Mouse (Mus musculus) heart, embryonic 11.5 days (tissue): ENCODE measurements at regions not wholly inside any gene's neighbourhood (a gene's known extent, or its start where the extent isn't known, plus 50 kb on each side); places are given as distances from the start of the nearest gene placed in this dataset.
"Not testable (repeated sequence)": the region's sequence is repeated elsewhere in the genome, so short reads cannot be mapped to it uniquely, and the experiment has no call there.

ENCODE experiments used
- ATAC-seq: fragments of 200-750 bp; cut with Nextera tagmentation; replicated peaks from 2 replicates; pipeline ENCODE4 v1.8.0; 2017; ENCODE audit warnings: moderate library complexity; ENCODE audit not compliant: insufficient number of reproducible peaks, low FRiP score, low TSS enrichment
- H3K27ac ChIP-seq: fragments of 300-500 bp; sonication (generic); 2 replicates; pipeline ENCODE4 v1.5.1; 2014; ENCODE audit warnings: mild to moderate bottlenecking, low read depth, low read length
- H3K27me3 ChIP-seq: fragments of 300-500 bp; sonication (generic); 2 replicates; pipeline ENCODE4 v1.6.1; 2014; ENCODE audit warnings: mild to moderate bottlenecking, low read length, mixed read lengths; ENCODE audit not compliant: control insufficient read depth, insufficient read depth
- H3K36me3 ChIP-seq: fragments of 300-500 bp; sonication (generic); 2 replicates; pipeline ENCODE4 v1.6.1; 2014; ENCODE audit warnings: mild to moderate bottlenecking, low read length, moderate library complexity, mixed read lengths; ENCODE audit not compliant: control insufficient read depth, insufficient read depth
- H3K4me1 ChIP-seq: fragments of 300-500 bp; sonication (generic); 2 replicates; pipeline ENCODE4 v1.6.1; 2014; ENCODE audit warnings: low read length; ENCODE audit not compliant: control insufficient read depth, insufficient read depth
- H3K4me2 ChIP-seq: fragments of 300-500 bp; sonication (generic); 2 replicates; pipeline ENCODE4 v1.6.1; 2014; ENCODE audit warnings: mild to moderate bottlenecking, moderate library complexity
- H3K4me3 ChIP-seq: fragments of 300-500 bp; sonication (generic); 2 replicates; pipeline ENCODE4 v1.5.1; 2014; ENCODE audit warnings: low read depth, low read length
- H3K9ac ChIP-seq: fragments of 300-500 bp; sonication (generic); 2 replicates; pipeline ENCODE4 v1.6.1; 2014; ENCODE audit warnings: mild to moderate bottlenecking, low read depth, low read length, moderate library complexity
- H3K9me3 ChIP-seq: fragments of 300-500 bp; sonication (generic); replicated peaks from 2 replicates; pipeline ENCODE4 v1.6.1; 2016; ENCODE audit warnings: low read length; ENCODE audit not compliant: control insufficient read depth
- WGBS: fragments of 180-500 bp; shearing (Covaris S2); extraction: QIAGEN DNeasy Blood & Tissue Kit; methylation state at CpG from one replicate; pipeline ENCODE4 v1.1.7; 2014; ENCODE audit not compliant: insufficient replicate concordance; 5-methylcytosine and 5-hydroxymethylcytosine counted together

DNA sequence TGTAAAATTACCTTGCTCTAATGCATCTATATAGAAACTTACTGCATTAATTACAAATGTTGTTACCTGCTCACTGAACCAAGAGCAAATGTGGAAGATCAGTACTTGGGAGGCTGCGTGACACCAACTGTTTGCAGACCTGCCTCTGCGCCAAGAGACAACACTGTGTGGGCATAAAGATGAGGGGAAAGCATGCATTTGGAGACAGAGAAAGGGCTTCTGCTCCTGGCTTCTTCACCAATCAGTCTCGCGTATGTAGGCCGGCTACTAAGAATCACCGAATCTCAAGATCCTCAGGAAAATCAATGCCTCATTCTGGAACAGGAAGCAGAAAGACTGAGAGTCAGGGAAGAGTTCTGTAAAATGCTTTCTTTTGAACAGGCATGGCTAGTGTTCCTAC lies 89.6 kb upstream of the Galnt18 start:
- H3K36me3 ChIP-seq: no peaks in the 10 kb centered on the region
- no peaks in the 10 kb centered on the region for H3K4me1 ChIP-seq
- no peak overlapping the region for H3K4me2 ChIP-seq
- WGBS: 90% methylated on average over 6 of the region's 6 CpGs
- H3K9ac ChIP-seq: no peak overlapping the region
- no peak overlapping the region for H3K4me3 ChIP-seq
- H3K9me3 ChIP-seq: no peaks in the 10 kb centered on the region
- ATAC-seq: no peak
- no peaks in the 10 kb centered on the region for H3K27me3 ChIP-seq
- H3K27ac ChIP-seq: no peak overlapping the region

DNA sequence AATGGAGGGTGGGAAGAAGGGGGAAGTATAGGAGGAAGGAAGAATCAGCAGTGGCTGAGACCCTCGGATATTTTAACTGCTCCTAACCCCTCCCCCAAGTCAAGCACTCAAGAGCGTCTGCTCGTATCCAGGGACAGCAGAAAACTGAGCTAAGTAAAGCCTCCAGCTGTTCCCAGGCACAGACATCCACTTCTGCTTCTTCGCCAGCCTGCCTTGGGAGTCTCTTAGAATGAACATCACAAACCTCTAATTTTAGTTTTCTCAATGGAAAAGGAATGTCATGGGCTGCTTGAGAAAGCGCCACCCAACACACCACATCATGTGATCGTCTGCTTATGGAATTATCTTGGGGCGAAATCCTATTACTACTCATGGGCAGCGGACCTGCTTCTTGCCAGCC lies 83.3 kb upstream of the Galnt18 start:
- 47% methylated on average over 8 of the region's 8 CpGs for WGBS
- Histone ChIP-seq H3K9ac (no peak overlapping the region), H3K27me3 (no peaks in the 10 kb centered on the region), H3K4me2 (no peak overlapping the region), H3K36me3 (no peaks in the 10 kb centered on the region), H3K9me3 (no peaks in the 10 kb centered on the region), H3K4me3 (no peak overlapping the region), H3K27ac (no peak overlapping the region), H3K4me1 (0 out of 2 replicates have a peak, but pooled peaks cover 2% of the 10 kb centered on the region)
- ATAC-seq: no peak

DNA sequence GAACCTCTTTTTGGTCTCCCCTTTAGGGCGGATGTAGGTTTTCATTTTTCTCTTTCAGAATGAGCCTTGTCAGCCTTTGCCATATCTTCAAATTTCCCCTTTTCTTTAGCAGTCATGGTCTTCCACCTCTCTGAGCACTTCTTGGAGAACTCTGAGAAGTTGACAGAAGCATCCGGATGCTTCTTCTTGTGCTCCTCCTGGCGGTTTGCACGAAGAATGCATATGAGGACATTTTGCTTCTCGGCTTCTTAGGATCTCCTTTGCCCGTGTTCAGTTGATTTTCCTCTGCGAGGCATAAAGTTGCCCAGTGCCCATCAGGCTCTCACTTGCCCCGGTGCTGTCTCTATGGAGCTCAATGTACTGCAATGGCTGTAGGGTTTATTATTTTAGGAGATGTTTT lies 78.5 kb upstream of the Galnt18 start:
- not testable (repeated sequence) for H3K36me3 ChIP-seq, H3K9me3 ChIP-seq, H3K27me3 ChIP-seq, H3K4me2 ChIP-seq, H3K9ac ChIP-seq, H3K4me1 ChIP-seq, H3K4me3 ChIP-seq, ATAC-seq, H3K27ac ChIP-seq
- 76% methylated on average over 8 of the region's 8 CpGs for WGBS

DNA sequence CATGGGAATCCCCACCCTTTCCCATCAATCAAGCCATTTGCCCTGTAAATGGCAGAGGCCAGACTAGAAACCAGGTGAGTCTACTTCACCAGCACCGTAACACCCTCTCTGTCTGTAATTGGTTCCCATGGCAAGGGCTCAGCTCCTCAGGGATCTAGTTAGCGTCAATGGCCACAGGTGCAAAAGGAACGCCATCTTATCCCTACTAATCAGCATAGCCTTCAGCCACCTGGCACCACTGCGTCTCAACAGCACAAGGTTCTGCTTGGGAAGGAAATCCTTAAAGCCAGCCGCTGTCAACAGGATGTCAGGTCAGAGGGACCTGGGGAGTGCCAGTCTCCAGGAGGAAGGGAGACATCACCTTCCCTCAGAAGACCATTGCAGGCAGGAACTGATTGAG lies 77.2 kb upstream of the Galnt18 start:
- Histone ChIP-seq H3K4me1 (no peaks in the 10 kb centered on the region), H3K9ac (no peak overlapping the region), H3K4me3 (no peak overlapping the region), H3K27ac (no peak overlapping the region), H3K4me2 (no peak overlapping the region), H3K9me3 (no peaks in the 10 kb centered on the region), H3K36me3 (no peaks in the 10 kb centered on the region), H3K27me3 (no peaks in the 10 kb centered on the region)
- ATAC-seq: no peak
- WGBS: 54% methylated on average over 5 of the region's 5 CpGs

DNA sequence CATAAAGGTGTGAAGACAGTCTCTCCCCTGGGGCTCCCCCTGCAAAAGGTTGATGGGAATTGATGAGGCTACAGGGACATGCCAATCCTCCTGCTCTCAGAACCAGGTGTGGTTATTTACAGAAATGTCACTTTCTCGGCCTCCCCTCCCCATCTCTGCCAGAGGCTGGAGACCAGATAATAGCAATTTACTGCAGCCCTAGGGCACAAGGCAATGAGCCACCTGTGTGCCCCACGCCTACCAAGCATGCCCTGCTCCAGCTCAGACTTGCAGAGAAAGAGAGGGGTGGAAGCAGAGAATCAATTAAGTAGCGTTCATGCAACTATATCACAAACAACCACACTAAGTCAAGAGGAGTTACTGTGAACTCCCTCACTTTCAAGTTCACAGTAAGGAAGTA lies 75.5 kb upstream of the Galnt18 start:
- Histone ChIP-seq H3K27ac (no peak overlapping the region), H3K9ac (no peak overlapping the region), H3K36me3 (no peaks in the 10 kb centered on the region), H3K4me3 (no peak overlapping the region), H3K4me2 (no peak overlapping the region), H3K27me3 (no peaks in the 10 kb centered on the region), H3K9me3 (no peaks in the 10 kb centered on the region), H3K4me1 (no peaks in the 10 kb centered on the region)
- no peak for ATAC-seq
- 74% methylated on average over 3 of the region's 3 CpGs for WGBS

DNA sequence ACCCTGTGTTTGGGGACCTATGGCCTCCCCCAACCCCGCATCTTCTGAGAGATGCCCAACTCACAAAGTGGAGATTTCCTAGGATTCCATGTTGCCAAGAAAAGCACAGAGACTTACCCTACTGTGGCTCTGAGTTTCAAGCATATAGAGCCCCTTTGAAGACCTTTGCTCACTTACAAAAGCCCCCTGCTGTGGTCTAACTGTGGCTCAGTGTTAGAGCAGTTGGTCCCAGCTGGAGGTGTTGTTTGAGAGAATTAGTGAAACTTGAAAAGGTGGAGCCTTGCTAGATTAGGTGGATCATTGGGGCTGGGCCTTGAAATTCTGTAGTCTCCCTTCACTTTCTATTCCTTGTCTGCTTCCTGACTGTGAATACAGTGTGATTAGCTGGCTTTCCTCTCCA lies 66.6 kb upstream of the Galnt18 start:
- Histone ChIP-seq H3K27me3 (no peaks in the 10 kb centered on the region), H3K27ac (no peak overlapping the region), H3K36me3 (no peaks in the 10 kb centered on the region), H3K9me3 (no peaks in the 10 kb centered on the region), H3K4me2 (no peak overlapping the region), H3K4me1 (no peaks in the 10 kb centered on the region), H3K4me3 (no peak overlapping the region), H3K9ac (no peak overlapping the region)
- WGBS: 38% methylated on average over 1 of the region's 1 CpGs
- ATAC-seq: no peak

DNA sequence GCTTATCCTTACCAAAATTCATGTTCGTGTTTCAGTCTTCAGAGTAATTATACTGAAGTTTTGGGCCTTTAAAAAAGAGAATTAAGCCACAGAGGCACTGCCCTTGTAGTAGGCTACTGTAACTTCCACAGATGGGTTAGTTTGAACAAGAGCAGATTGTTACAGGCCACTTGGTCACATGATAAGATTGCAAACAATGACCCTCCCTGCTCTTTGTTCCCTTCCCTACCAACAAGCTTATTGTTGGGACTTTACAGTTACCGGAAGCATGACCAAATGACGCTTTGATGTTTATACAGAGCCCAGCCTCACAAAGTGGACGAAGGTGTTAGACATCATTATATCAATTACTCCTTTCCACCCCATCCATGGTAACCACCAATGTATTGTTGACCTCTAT lies 63.9 kb upstream of the Galnt18 start:
- WGBS: 73% methylated on average over 4 of the region's 4 CpGs
- no peak for ATAC-seq

DNA sequence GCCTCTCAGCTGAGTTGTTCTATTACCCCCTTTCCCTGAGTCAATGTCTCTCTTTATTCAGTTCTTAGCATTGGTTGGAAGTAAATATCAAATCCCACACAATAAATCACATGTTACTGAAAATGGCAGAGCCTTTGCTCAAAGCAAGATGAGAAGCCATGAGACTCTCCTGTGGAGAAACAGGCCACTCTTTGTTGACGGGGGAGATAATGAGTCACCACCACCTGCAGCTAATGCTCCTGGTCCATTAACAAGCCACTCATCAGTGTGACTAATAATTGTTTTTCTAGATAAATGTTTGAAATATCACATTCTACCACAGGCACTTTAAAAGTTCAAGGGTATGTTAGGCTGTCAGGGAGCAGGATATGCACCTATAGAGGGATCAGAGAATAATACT lies 61.0 kb upstream of the Galnt18 start:
- Histone ChIP-seq H3K4me2 (no peak overlapping the region), H3K4me3 (no peak overlapping the region), H3K27ac (no peak overlapping the region), H3K9me3 (no peaks in the 10 kb centered on the region), H3K27me3 (no peaks in the 10 kb centered on the region), H3K9ac (no peak overlapping the region), H3K36me3 (no peaks in the 10 kb centered on the region), H3K4me1 (no peaks in the 10 kb centered on the region)
- ATAC-seq: no peak
- 70% methylated on average over 1 of the region's 1 CpGs for WGBS

More for the DNA sequence above, 63.9 kb upstream of the Galnt18 start:
- Histone ChIP-seq H3K4me3 (no peak overlapping the region), H3K9me3 (no peaks in the 10 kb centered on the region), H3K27me3 (no peaks in the 10 kb centered on the region), H3K9ac (no peak overlapping the region), H3K4me2 (no peak overlapping the region), H3K27ac (no peak overlapping the region), H3K4me1 (no peaks in the 10 kb centered on the region), H3K36me3 (no peaks in the 10 kb centered on the region)

DNA sequence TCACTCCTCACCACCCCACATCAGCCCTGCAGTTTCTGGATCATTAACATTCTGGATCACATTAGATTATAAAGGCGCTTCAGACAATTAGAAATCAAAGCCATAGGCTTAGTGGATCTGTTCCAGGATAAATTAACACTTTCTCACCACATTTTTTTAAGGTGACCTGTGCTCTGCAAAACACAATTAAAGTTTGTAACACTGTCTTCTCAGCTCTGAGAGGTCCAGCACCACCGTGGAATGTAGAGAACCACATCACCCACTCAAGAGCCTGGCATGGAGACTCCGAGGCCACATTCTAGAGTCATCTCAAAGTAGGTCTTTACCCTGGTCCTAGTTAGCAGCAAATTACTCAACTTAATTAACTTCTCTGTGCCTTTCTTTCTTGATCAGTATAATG lies 58.4 kb upstream of the Galnt18 start:
- H3K27ac ChIP-seq: no peak overlapping the region
- H3K9me3 ChIP-seq: no peaks in the 10 kb centered on the region
- H3K4me3 ChIP-seq: no peak overlapping the region
- no peaks in the 10 kb centered on the region for H3K36me3 ChIP-seq
- no peaks in the 10 kb centered on the region for H3K27me3 ChIP-seq
- no peak overlapping the region for H3K4me2 ChIP-seq
- no peak for ATAC-seq
- 84% methylated on average over 3 of the region's 3 CpGs for WGBS
- H3K9ac ChIP-seq: no peak overlapping the region
- H3K4me1 ChIP-seq: no peaks in the 10 kb centered on the region
